Mouse (Mus musculus) small intestine, adult 2 months (tissue): Measurements from ENCODE around the gene Tgif2.

ENCODE experiments used
- CTCF ChIP-seq: fragments of 200-500 bp; IDR thresholded peaks from 2 replicates; pipeline ENCODE4 v1.5.1; 2012; ENCODE audit warnings: low read depth, mild to moderate bottlenecking, control low read depth, inconsistent platforms, low read length, moderate library complexity, mixed read lengths; ENCODE audit not compliant: insufficient replicate concordance, insufficient read length; ENCODE audit errors: extremely low read depth
- POLR2A ChIP-seq: fragments of 200-500 bp; IDR thresholded peaks from 2 replicates; pipeline ENCODE4 v1.6.1; 2012; ENCODE audit warnings: low read depth, mild to moderate bottlenecking, control low read depth, inconsistent platforms, low read length, moderate library complexity

DNA sequence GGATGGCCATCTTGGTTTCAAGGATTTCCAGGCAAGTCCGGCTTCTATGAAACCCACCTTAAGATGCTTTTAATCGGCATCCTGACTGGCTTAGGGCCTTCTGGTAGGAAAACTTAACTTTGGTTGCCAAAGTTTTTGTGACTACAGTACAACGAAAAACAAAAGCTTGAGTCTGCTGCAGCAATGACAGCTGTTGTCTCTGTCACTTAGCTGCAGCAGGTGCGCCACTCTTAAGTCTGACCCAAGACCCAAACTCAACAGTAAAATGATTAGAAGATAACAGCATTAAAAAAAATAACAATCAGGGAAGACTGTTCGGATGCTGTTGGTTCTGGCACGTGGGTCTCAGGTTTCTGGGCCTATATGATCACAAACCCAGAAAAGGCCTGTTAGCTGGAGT, 968 bp upstream of the Tgif2 start:
- TF ChIP-seq CTCF (no peak), POLR2A (no peak)
